Mouse (Mus musculus): ENCODE results near the gene Naif1.

DNA sequence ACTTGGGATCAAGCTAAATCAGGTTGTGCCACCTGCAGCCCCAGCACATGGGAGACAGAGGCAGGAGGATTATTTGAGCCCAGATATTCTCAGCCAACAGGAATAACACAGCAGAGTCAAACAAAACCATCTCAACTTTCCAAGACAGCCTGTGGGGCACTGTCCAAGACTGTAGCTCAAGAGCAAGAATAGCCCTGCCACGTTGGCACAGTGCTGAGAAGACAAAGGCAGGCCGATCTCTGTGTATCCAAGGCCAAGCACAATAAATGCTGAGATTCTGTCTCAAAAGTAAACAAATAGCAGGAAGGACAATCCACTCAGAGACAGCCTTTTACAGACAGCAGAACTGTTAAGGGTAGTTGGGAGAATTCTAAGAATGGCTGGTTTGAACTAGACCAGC lies 10.1 kb upstream of the Naif1 start:
- TF ChIP-seq POLR2A (IDR thresholded peaks at IDR 0.05; ENCODE audit: borderline replicate concordance, low read depth, low read length), result no peak
- TF ChIP-seq CTCF (IDR thresholded peaks at IDR 0.05; ENCODE audit: low read depth, low read length), result no peak
